Mouse (Mus musculus): Measurements from ENCODE around the gene Klhl9.

GRCm38 (mm10) chr4:88707128-88707826 lies 15.0 kb downstream of the Klhl9 start:
- TF ChIP-seq CTCF (IDR thresholded peaks at IDR 0.05; ENCODE audit: low read depth, low read length) (no peak), POLR2A (IDR thresholded peaks at IDR 0.05; ENCODE audit: extremely low read depth, insufficient read depth, low read length) (no peak)

All from liver, adult 2 months (tissue).